Mouse (Mus musculus) bone marrow, adult 2 months (tissue): Measurements from ENCODE around the gene Lrrc25.

Experiments used
- CTCF ChIP-seq: fragments of 200-500 bp; IDR thresholded peaks from 2 replicates; pipeline ENCODE4 v1.5.1; 2011; ENCODE audit warnings: low read length, control low read depth; ENCODE audit not compliant: control insufficient read depth, insufficient read depth
- POLR2A ChIP-seq: fragments of 200-500 bp; IDR thresholded peaks from 2 replicates; pipeline ENCODE4 v1.6.1; 2011; ENCODE audit warnings: low read depth, mild to moderate bottlenecking, control low read depth, low read length, borderline replicate concordance; ENCODE audit not compliant: control insufficient read depth

GRCm38 (mm10) chr8:70646775-70647174 lies 30.8 kb downstream of the Lrrc25 start:
- TF ChIP-seq CTCF (no peak), POLR2A (no peak)
